Comparison of ENCODE assay signal across 10 mouse cellular contexts in the genomic region with DNA sequence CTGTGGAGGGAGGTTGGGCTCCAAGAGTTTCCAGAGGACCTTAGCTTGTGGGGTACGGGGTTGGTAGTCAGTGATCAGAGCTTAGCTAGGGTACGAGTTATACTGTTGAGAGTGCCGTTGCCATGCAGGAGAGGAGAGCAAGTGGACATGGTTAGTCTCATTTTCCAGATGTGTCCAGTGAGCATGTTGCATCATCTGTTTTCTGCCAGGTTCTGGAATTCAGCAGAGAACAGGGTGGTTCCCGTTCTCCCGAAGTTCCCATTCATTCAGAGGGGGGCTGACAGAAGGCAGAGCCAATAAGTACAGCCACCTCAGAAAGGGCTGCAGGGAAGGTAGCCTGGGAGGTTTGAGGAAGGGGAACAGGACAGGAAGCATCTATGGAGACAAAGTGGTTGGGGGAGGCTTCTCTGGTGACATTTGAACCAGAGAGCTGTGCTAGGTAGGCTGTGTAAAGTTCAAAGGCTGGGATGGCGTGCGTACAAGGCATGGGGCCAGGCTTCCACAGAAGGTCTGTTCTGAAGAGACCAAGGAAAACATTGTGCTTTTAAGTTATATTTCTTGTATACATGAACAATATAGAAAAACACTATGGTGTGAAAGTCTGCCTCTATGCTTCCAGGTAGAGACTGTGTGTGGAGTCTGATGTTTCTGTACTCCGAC. TPM values are rescaled to one million over a fixed set of nuclear protein-coding genes. Genes with fewer than 3 reads are reported as not detected.
DNase-seq lines count a peak whose midpoint lies in the region; ATAC-seq and TF ChIP-seq lines count a peak whose summit lies in the region.
"Had no signal": no experiment of that assay in that cellular context is flagged by ENCODE, and none has a peak within 500 bp of the region (broad histone marks: within the 10 kb centered on the region; RNA-seq: fewer than 3 reads in every experiment).

No protein-coding gene starts in this region.

- TF ChIP-seq CTCF in intestine, postnatal 0 days (IDR thresholded peaks at IDR 0.05; ENCODE audit: low read depth) = no peak

- H3K4me1 ChIP-seq in kidney, embryonic 16.5 days (ENCODE audit: insufficient read depth, low read length) = peaks cover 48% of the 10 kb centered on the region
- peaks cover 69% of the 10 kb centered on the region for H3K4me1 ChIP-seq in forebrain, embryonic 10.5 days
- H3K4me1 ChIP-seq in hindbrain, embryonic 13.5 days (replicated peaks) = peaks cover 72% of the 10 kb centered on the region
- H3K4me1 ChIP-seq in midbrain, embryonic 15.5 days = peaks cover 66% of the 10 kb centered on the region
- peaks cover 5% of the 10 kb centered on the region for H3K4me1 ChIP-seq in intestine, postnatal 0 days (replicated peaks; ENCODE audit: control insufficient read depth, insufficient read depth, low read length)

- H3K9ac ChIP-seq in kidney, embryonic 16.5 days (replicated peaks; ENCODE audit: low read length) = no peak overlapping the region
- H3K9ac ChIP-seq in hindbrain, embryonic 13.5 days = no peak overlapping the region
- no peak overlapping the region for H3K9ac ChIP-seq in midbrain, embryonic 15.5 days
- H3K9ac ChIP-seq in intestine, postnatal 0 days (ENCODE audit: low read depth, low read length) = no peak overlapping the region
- H3K9ac ChIP-seq: embryonic facial prominence, embryonic 15.5 days had no signal

- no peaks in the 10 kb centered on the region for H3K27me3 ChIP-seq in kidney, embryonic 16.5 days (ENCODE audit: insufficient read depth, low read length)
- H3K27me3 ChIP-seq in forebrain, embryonic 10.5 days (ENCODE audit: poor library complexity, severe bottlenecking) = no peaks in the 10 kb centered on the region
- H3K27me3 ChIP-seq in hindbrain, embryonic 13.5 days = no peaks in the 10 kb centered on the region
- H3K27me3 ChIP-seq in midbrain, embryonic 15.5 days (replicated peaks) = no peaks in the 10 kb centered on the region
- H3K27me3 ChIP-seq in intestine, postnatal 0 days (replicated peaks; ENCODE audit: control insufficient read depth, insufficient read depth, low read length) = no peaks in the 10 kb centered on the region
- H3K27me3 ChIP-seq: embryonic facial prominence, embryonic 15.5 days had no signal

- no peaks in the 10 kb centered on the region for H3K9me3 ChIP-seq in kidney, embryonic 16.5 days (ENCODE audit: low read length)
- no peaks in the 10 kb centered on the region for H3K9me3 ChIP-seq in forebrain, embryonic 10.5 days
- H3K9me3 ChIP-seq in hindbrain, embryonic 13.5 days = no peaks in the 10 kb centered on the region
- H3K9me3 ChIP-seq in midbrain, embryonic 15.5 days = no peaks in the 10 kb centered on the region
- no peaks in the 10 kb centered on the region for H3K9me3 ChIP-seq in intestine, postnatal 0 days (ENCODE audit: control insufficient read depth)
- H3K9me3 ChIP-seq: embryonic facial prominence, embryonic 15.5 days had no signal

- no peak overlapping the region for H3K27ac ChIP-seq in kidney, embryonic 16.5 days (ENCODE audit: low read length)
- H3K27ac ChIP-seq in forebrain, embryonic 10.5 days = peak overlapping the region; percentile 82
- peak overlapping the region; percentile 75 for H3K27ac ChIP-seq in hindbrain, embryonic 13.5 days
- H3K27ac ChIP-seq in midbrain, embryonic 15.5 days = peak overlapping the region; percentile 72
- H3K27ac ChIP-seq in intestine, postnatal 0 days (ENCODE audit: low read depth, low read length) = no peak overlapping the region

- no peak overlapping the region for H3K4me3 ChIP-seq in kidney, embryonic 16.5 days (ENCODE audit: low read length)
- H3K4me3 ChIP-seq in forebrain, embryonic 10.5 days = no peak overlapping the region
- H3K4me3 ChIP-seq in hindbrain, embryonic 13.5 days = no peak overlapping the region
- H3K4me3 ChIP-seq in midbrain, embryonic 15.5 days = no peak overlapping the region
- no peak overlapping the region for H3K4me3 ChIP-seq in intestine, postnatal 0 days (ENCODE audit: low read depth, low read length)
- H3K4me3 ChIP-seq: embryonic facial prominence, embryonic 15.5 days had no signal

- H3K4me2 ChIP-seq in kidney, embryonic 16.5 days (replicated peaks; ENCODE audit: low read depth, low read length) = no peak overlapping the region
- H3K4me2 ChIP-seq in hindbrain, embryonic 13.5 days = peak overlapping the region; percentile 8; the same call in 1 of the 2 replicates
- H3K4me2 ChIP-seq in midbrain, embryonic 15.5 days = peak overlapping the region; percentile 6; the same call in 1 of the 2 replicates
- no peak overlapping the region for H3K4me2 ChIP-seq in intestine, postnatal 0 days (replicated peaks; ENCODE audit: low read depth)
- H3K4me2 ChIP-seq: embryonic facial prominence, embryonic 15.5 days had no signal

- H3K36me3 ChIP-seq in kidney, embryonic 16.5 days (ENCODE audit: insufficient read depth, low read length) = no peaks in the 10 kb centered on the region
- peaks cover 35% of the 10 kb centered on the region for H3K36me3 ChIP-seq in forebrain, embryonic 10.5 days (replicated peaks)
- no peaks in the 10 kb centered on the region; the same call in 1 of the 2 replicates for H3K36me3 ChIP-seq in hindbrain, embryonic 13.5 days
- no peaks in the 10 kb centered on the region for H3K36me3 ChIP-seq in midbrain, embryonic 15.5 days (replicated peaks)
- H3K36me3 ChIP-seq in intestine, postnatal 0 days (ENCODE audit: control insufficient read depth, insufficient read depth) = peaks cover 7% of the 10 kb centered on the region; the same call in 1 of the 2 replicates
- H3K36me3 ChIP-seq: embryonic facial prominence, embryonic 15.5 days had no signal

- DNase-seq in kidney, adult 8-10 months = peak; percentile 18 to 28
- no peak for DNase-seq in forebrain, embryonic 10.5 days (ENCODE audit: extremely low spot score, low spot score)
- DNase-seq in retina, postnatal 1 day = no peak
- no peak for DNase-seq in layer of hippocampus, postnatal 25 days (ENCODE audit: extremely low spot score in 1 of 2, low spot score in 1 of 2)
- DNase-seq: thymus, adult 18-20 months had no signal

- 67% methylated on average over 8 of the region's 8 CpGs for WGBS in kidney, embryonic 16.5 days
- 75% methylated on average over 8 of the region's 8 CpGs for WGBS in forebrain, embryonic 10.5 days
- 72% methylated on average over 8 of the region's 8 CpGs for WGBS in hindbrain, embryonic 13.5 days
- WGBS in midbrain, embryonic 15.5 days = 65% methylated on average over 8 of the region's 8 CpGs
- 70% methylated on average over 8 of the region's 8 CpGs for WGBS in intestine, postnatal 0 days

- no peak for ATAC-seq in kidney, embryonic 16.5 days (ENCODE audit: low FRiP score, low TSS enrichment)
- ATAC-seq in hindbrain, embryonic 13.5 days (ENCODE audit: low FRiP score) = no peak
- no peak for ATAC-seq in midbrain, embryonic 15.5 days (replicated peaks)
- no peak for ATAC-seq in intestine, postnatal 0 days

RNA-seq across cellular contexts. Expression of gene Klhl25, which starts 5.2 kb away (rescaled TPM):
- 19.6 and 20.0 TPM in 2 replicates for polyA plus RNA-seq in kidney, embryonic 16.5 days (2015; fragmentation: Nextera tagmentation; extraction: Ambion mirVana)
- polyA plus RNA-seq in forebrain, embryonic 10.5 days (2016; fragmentation: Nextera tagmentation; extraction: Ambion mirVana) = 24.2 and 25.2 TPM in 2 replicates
- polyA plus RNA-seq in hindbrain, embryonic 13.5 days (2015; fragmentation: Nextera tagmentation; extraction: Ambion mirVana) = 25.7 and 32.9 TPM in 2 replicates
- polyA plus RNA-seq in midbrain, embryonic 15.5 days (2015; fragmentation: Nextera tagmentation; extraction: Ambion mirVana) = 24.5 and 28.8 TPM in 2 replicates
- polyA plus RNA-seq in intestine, postnatal 0 days (2015; fragmentation: Nextera tagmentation; extraction: Ambion mirVana) = 4.2 and 5.0 TPM in 2 replicates
- total RNA-seq in layer of hippocampus, postnatal 25 days (2021) = 10 to 100 TPM in 1 of 2 experiments, 1 to 10 TPM in 1; 8.5 to 11.2 TPM

Comparison
In these comparisons a context has a peak if more than half of its experiments do, and no peak if none do; other contexts are left out.
1. DNase-seq: peak in kidney, adult 8-10 months (2 of 2); none in forebrain, embryonic 10.5 days (single experiment), retina, postnatal 1 day (single experiment) and layer of hippocampus, postnatal 25 days (0 of 2).
2. H3K27ac ChIP-seq: peak in forebrain, embryonic 10.5 days (single experiment), hindbrain, embryonic 13.5 days (single experiment) and midbrain, embryonic 15.5 days (single experiment); none in kidney, embryonic 16.5 days (single experiment) and intestine, postnatal 0 days (single experiment).
3. H3K4me2 ChIP-seq: peak in hindbrain, embryonic 13.5 days (single experiment) and midbrain, embryonic 15.5 days (single experiment); none in kidney, embryonic 16.5 days (single experiment) and intestine, postnatal 0 days (single experiment).